Mouse (Mus musculus): ENCODE results near the gene Sccpdh. TPM values are rescaled to one million over a fixed set of nuclear protein-coding genes. Genes with fewer than 3 reads are reported as not detected.

Sccpdh gene
- polyA plus RNA-seq (2015; fragmentation: Nextera tagmentation; extraction: Ambion mirVana), result 11.4 and 13.0 TPM in 2 replicates

DNA sequence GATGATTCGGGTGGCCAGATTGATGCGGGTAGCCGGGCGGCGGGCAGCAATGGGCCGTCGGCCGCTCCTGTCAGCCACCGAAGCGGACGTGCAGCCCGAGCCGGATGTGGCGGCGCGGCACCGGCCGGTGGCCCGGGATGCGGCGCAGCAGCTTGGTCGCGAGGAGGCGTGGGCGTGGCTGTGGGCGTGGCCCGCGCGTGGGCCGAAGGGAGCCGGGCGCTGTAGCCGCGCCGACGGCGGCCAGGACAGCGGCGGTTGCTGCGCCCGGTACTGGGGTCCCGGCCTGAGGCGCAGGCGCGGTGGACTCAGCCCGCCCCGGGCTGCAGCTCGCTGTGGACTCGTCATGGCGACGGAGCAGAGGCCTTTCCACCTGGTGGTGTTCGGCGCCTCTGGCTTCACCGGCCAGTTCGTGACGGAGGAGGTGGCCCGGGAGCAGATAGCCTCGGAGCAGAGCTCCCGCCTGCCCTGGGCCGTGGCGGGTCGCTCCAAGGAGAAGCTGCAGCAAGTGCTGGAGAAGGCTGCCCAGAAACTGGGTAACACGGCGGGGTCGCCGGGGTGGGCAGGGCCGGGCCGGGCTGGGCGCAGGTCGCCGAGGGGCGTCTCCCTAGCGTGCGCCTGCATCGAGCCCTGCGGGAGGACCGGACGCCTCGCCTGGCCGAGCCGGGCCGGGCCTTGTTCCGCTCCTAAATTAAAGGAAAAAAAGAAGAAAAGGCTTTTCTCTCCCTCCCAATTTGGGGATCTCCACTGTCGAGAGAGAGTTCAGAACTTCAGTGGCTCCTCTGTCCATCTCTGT is at the start of gene Sccpdh:
Gene Sccpdh (plus strand): TSS at position 198 of the 793 bp plus-strand sequence.
- Histone ChIP-seq H3K4me3 (replicated peaks) (peak within 1 kb of the TSS; percentile 67), H3K4me2 (peak within 1 kb of the TSS; percentile 79), H3K4me1 (replicated peaks) (peaks cover 16% of the 10 kb centered on the region), H3K9me3 (replicated peaks) (no peaks in the 10 kb centered on the region), H3K27me3 (peaks cover 48% of the 10 kb centered on the region), H3K27ac (no peak within 1 kb of the TSS), H3K36me3 (no peaks in the 10 kb centered on the region), H3K9ac (peak within 1 kb of the TSS; percentile 64)
- under 1% methylated on average over 84 of the region's 84 CpGs for WGBS (ENCODE audit: insufficient replicate concordance)
- peak; percentile 62 for DNase-seq
- ATAC-seq (ENCODE audit: low read depth), result peak; percentile 83

- WGBS (ENCODE audit: insufficient replicate concordance), result 87% methylated on average over 12 of the region's 12 CpGs
- no peak overlapping the region for H3K4me3 ChIP-seq (replicated peaks)
- ATAC-seq (ENCODE audit: low read depth) (no peak), DNase-seq (no peak)
- H3K27me3 ChIP-seq, result no peaks in the 10 kb centered on the region
- H3K4me1 ChIP-seq (replicated peaks), result peaks cover 2% of the 10 kb centered on the region
- H3K4me2 ChIP-seq, result no peak overlapping the region
- H3K9me3 ChIP-seq (replicated peaks), result no peaks in the 10 kb centered on the region
- H3K36me3 ChIP-seq, result peaks cover 56% of the 10 kb centered on the region
- H3K9ac ChIP-seq, result no peak overlapping the region
- no peak overlapping the region for H3K27ac ChIP-seq
These were observed 45.3 kb upstream of the Sccpdh start for GRCm38 (mm10) chr1:179622665-179623064.

DNA sequence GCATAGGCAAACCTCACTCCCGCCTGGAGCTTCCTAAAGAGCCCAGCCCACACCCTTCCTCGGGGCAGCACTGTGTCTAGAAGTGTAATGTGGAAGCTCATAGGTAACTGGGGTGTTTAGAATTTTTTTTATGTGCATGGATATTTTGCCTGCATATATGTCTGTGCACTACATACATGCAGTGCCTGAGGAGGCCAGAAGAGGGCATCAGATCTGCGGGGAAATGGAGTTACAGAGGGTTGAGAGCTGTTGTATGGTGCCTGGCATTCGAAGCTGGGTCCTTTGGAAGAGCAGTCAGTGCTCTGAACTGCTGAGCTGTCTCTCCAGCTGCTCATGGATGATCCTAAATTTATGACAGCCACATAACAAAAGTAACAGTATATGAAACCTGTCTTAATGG is 44.4 kb upstream of the Sccpdh start:
- H3K27ac ChIP-seq, result no peak overlapping the region
- H3K9me3 ChIP-seq (replicated peaks), result no peaks in the 10 kb centered on the region
- H3K4me3 ChIP-seq (replicated peaks), result no peak overlapping the region
- no peak overlapping the region for H3K4me2 ChIP-seq
- H3K27me3 ChIP-seq, result no peaks in the 10 kb centered on the region
- DNase-seq (no peak), ATAC-seq (ENCODE audit: low read depth) (no peak)
- WGBS (ENCODE audit: insufficient replicate concordance), result 38% methylated on average over 4 of the region's 4 CpGs
- no peak overlapping the region for H3K9ac ChIP-seq
- H3K4me1 ChIP-seq (replicated peaks), result peaks cover 12% of the 10 kb centered on the region
- peaks cover 54% of the 10 kb centered on the region for H3K36me3 ChIP-seq

GRCm38 (mm10) chr1:179624354-179624753 is 43.7 kb upstream of the Sccpdh start:
- no peak overlapping the region for H3K4me3 ChIP-seq (replicated peaks)
- H3K9ac ChIP-seq, result no peak overlapping the region
- 59% methylated on average over 4 of the region's 4 CpGs for WGBS (ENCODE audit: insufficient replicate concordance)
- no peak overlapping the region for H3K4me2 ChIP-seq
- H3K9me3 ChIP-seq (replicated peaks), result no peaks in the 10 kb centered on the region
- H3K36me3 ChIP-seq, result peaks cover 47% of the 10 kb centered on the region
- no peak overlapping the region for H3K27ac ChIP-seq
- ATAC-seq (ENCODE audit: low read depth) (no peak), DNase-seq (peak; percentile 31)
- peaks cover 16% of the 10 kb centered on the region for H3K4me1 ChIP-seq (replicated peaks)
- H3K27me3 ChIP-seq, result no peaks in the 10 kb centered on the region

GRCm38 (mm10) chr1:179627855-179628254 is 40.2 kb upstream of the Sccpdh start:
- Histone ChIP-seq H3K36me3 (peaks cover 30% of the 10 kb centered on the region), H3K27me3 (no peaks in the 10 kb centered on the region), H3K27ac (no peak overlapping the region), H3K9me3 (replicated peaks) (no peaks in the 10 kb centered on the region), H3K4me2 (peak overlapping the region; percentile 38), H3K4me1 (replicated peaks) (peaks cover 16% of the 10 kb centered on the region), H3K4me3 (replicated peaks) (no peak overlapping the region), H3K9ac (no peak overlapping the region)
- DNase-seq (no peak), ATAC-seq (ENCODE audit: low read depth) (no peak)
- 72% methylated on average over 4 of the region's 4 CpGs for WGBS (ENCODE audit: insufficient replicate concordance)

DNA sequence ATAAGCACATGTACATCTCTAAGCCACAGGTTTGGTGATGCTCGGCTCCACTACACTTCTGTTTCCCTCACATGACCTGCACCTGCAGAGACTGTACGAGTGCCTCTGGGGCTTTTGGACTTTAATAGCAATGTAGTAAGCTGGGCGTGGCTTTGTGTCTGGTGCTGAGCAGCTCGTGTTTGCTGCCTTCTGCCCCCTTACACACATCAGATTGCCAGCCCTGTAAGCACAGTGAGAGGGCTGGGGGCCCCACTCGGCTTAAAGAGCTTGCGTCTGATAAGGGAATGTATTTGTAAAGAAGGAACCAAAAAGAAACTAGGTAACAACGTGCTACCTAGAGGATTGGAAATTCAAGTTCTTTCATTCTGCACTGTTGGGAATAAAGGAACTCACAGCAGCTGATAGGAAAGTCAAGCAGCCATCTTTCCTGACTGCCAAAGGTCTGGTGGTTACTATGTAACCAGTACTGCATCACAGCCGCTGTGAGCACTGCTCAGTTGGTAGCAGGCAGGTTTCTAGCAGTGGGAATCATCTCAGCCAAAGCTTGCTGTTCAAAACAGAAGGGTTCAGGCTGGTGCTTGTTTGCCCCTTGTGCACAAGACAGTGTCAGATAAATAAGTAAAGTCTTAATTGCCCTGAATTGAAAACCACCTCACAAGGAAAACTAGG is 39.4 kb upstream of the Sccpdh start:
- H3K9ac ChIP-seq, result no peak overlapping the region
- H3K27ac ChIP-seq, result peak overlapping the region; percentile 26
- no peaks in the 10 kb centered on the region for H3K27me3 ChIP-seq
- WGBS (ENCODE audit: insufficient replicate concordance), result 20% methylated on average over 8 of the region's 8 CpGs
- peak overlapping the region; percentile 38 for H3K4me2 ChIP-seq
- H3K4me1 ChIP-seq (replicated peaks), result peaks cover 16% of the 10 kb centered on the region
- 0 out of 2 replicates have a peak overlapping the region, but pooled peaks have one; percentile 1 for H3K4me3 ChIP-seq (replicated peaks)
- DNase-seq (peak; percentile 34), ATAC-seq (ENCODE audit: low read depth) (peak; percentile 75)
- H3K36me3 ChIP-seq, result peaks cover 24% of the 10 kb centered on the region
- H3K9me3 ChIP-seq (replicated peaks), result no peaks in the 10 kb centered on the region

DNA sequence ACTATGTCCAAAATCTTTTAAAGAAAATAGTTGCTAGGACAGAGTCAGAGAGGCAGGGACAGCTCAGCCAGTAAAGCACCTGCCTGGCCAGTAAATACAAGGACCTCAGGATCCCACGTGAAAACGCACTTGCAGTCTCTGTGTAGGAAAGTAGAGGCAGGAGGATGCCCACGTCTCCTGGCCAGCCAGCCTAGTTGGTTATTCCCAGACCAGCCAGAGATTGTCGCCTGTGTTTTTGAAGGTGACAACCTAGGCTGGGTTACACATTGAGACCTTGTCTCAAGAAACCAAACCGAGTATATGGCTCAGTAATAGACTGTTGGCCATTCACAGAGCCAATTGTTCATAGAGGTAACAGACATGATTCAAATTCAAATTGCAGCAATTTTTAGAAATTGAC is 38.7 kb upstream of the Sccpdh start:
- H3K36me3 ChIP-seq, result peaks cover 21% of the 10 kb centered on the region
- H3K27ac ChIP-seq, result no peak overlapping the region
- WGBS (ENCODE audit: insufficient replicate concordance), result 73% methylated on average over 5 of the region's 5 CpGs
- DNase-seq (no peak), ATAC-seq (ENCODE audit: low read depth) (no peak)
- H3K4me2 ChIP-seq, result no peak overlapping the region
- H3K9me3 ChIP-seq (replicated peaks), result no peaks in the 10 kb centered on the region
- H3K9ac ChIP-seq, result no peak overlapping the region
- H3K4me3 ChIP-seq (replicated peaks), result no peak overlapping the region
- H3K27me3 ChIP-seq, result no peaks in the 10 kb centered on the region
- H3K4me1 ChIP-seq (replicated peaks), result peaks cover 16% of the 10 kb centered on the region

GRCm38 (mm10) chr1:179632746-179633413 is 35.1 kb upstream of the Sccpdh start:
- ATAC-seq (ENCODE audit: low read depth) (no peak), DNase-seq (no peak)
- no peaks in the 10 kb centered on the region for H3K27me3 ChIP-seq
- no peak overlapping the region for H3K9ac ChIP-seq
- no peaks in the 10 kb centered on the region for H3K36me3 ChIP-seq
- H3K4me2 ChIP-seq, result no peak overlapping the region
- no peaks in the 10 kb centered on the region for H3K9me3 ChIP-seq (replicated peaks)
- 74% methylated on average over 11 of the region's 11 CpGs for WGBS (ENCODE audit: insufficient replicate concordance)
- H3K4me1 ChIP-seq (replicated peaks), result peaks cover 11% of the 10 kb centered on the region
- H3K27ac ChIP-seq, result no peak overlapping the region
- no peak overlapping the region for H3K4me3 ChIP-seq (replicated peaks)

DNA sequence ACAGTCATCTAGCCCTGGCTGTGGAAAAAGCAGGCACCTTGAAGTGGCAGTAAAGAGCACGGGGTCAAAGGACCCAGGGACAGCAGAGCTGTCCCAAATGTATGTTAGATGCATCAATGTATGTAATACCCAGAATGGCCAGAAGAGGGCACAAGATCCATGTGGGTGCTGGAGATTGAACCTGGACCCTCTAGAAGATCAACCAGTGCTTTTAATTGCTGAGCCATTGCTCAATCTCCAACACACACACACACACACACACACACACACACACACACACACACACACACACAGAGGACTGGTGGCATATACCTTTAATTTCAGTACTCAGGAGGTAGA is 34.6 kb upstream of the Sccpdh start:
- DNase-seq, result peak; percentile 34
- Histone ChIP-seq H3K9me3 (replicated peaks) (no peaks in the 10 kb centered on the region), H3K4me1 (replicated peaks) (peaks cover 6% of the 10 kb centered on the region), H3K4me3 (replicated peaks) (no peak overlapping the region), H3K27me3 (no peaks in the 10 kb centered on the region), H3K9ac (no peak overlapping the region), H3K27ac (no peak overlapping the region), H3K4me2 (no peak overlapping the region), H3K36me3 (no peaks in the 10 kb centered on the region)
- 0% methylated on average over 1 of the region's 1 CpGs for WGBS (ENCODE audit: insufficient replicate concordance)
- ATAC-seq (ENCODE audit: low read depth), result no peak; the same call in 1 of the 2 replicates

DNA sequence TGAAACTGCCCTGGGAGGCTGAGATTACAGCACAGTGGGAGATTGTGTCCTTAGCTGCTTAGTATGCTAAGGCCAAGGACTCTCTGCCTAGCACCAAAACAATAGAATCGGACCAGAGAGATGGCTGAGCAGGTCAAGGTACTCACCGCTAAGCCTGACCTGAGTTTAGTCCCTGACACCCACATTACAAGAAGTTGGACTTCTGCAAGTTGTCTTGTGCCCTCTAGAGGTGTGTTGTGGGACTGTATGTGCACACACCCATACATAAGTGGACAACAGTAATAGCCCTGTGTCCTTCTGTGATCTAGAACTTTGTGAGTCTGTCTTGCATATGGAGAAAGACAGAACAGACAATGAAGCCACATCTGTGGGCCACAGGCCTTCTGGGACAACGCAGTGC is 33.9 kb upstream of the Sccpdh start:
- no peaks in the 10 kb centered on the region for H3K27me3 ChIP-seq
- no peak overlapping the region for H3K4me2 ChIP-seq
- WGBS (ENCODE audit: insufficient replicate concordance), result 74% methylated on average over 3 of the region's 3 CpGs

DNA sequence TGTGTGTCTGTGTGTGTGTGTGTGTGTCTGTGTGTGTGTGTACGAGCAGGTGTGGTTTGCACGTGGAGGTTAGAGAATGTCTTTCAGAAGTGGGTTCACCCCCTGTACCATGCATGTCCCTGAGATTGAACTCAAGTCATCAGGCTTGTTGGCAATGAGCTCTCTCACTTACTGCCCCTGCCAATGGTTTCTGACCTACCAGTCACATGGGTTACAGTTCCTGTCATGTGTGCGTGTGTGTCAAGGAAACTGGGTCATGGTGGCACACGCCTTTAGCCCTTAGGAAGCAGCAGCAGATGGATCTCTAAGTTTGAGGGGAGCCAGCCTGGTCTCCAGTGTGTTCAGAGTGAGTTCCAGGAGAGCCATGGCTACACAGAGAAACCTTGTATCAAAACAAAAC is 25.3 kb upstream of the Sccpdh start:
- H3K27me3 ChIP-seq, result peaks cover 13% of the 10 kb centered on the region; the same call in 1 of the 2 replicates
- H3K9ac ChIP-seq, result no peak overlapping the region
- WGBS (ENCODE audit: insufficient replicate concordance), result 63% methylated on average over 4 of the region's 4 CpGs
- ATAC-seq (ENCODE audit: low read depth) (no peak), DNase-seq (no peak)
- no peaks in the 10 kb centered on the region for H3K4me1 ChIP-seq (replicated peaks)
- no peak overlapping the region for H3K4me3 ChIP-seq (replicated peaks)
- no peaks in the 10 kb centered on the region for H3K9me3 ChIP-seq (replicated peaks)
- no peaks in the 10 kb centered on the region for H3K36me3 ChIP-seq
- no peak overlapping the region for H3K4me2 ChIP-seq
- H3K27ac ChIP-seq, result no peak overlapping the region

More for the DNA sequence above, 33.9 kb upstream of the Sccpdh start:
- H3K9ac ChIP-seq, result no peak overlapping the region
- no peaks in the 10 kb centered on the region for H3K9me3 ChIP-seq (replicated peaks)
- ATAC-seq (ENCODE audit: low read depth), result no peak
- no peak overlapping the region for H3K4me3 ChIP-seq (replicated peaks)
- no peak overlapping the region for H3K27ac ChIP-seq
- no peaks in the 10 kb centered on the region for H3K4me1 ChIP-seq (replicated peaks)
- no peak for DNase-seq
- H3K36me3 ChIP-seq, result no peaks in the 10 kb centered on the region
